Mouse (Mus musculus): Measurements from ENCODE around the gene Ivns1abp. TPM values are rescaled to one million over a fixed set of nuclear protein-coding genes. Genes with fewer than 3 reads are reported as not detected.
"Not testable (repeated sequence)": the region's sequence is repeated elsewhere in the genome, so short reads cannot be mapped to it uniquely, and the experiment has no call there.

Gene Ivns1abp
- total and polyA plus RNA-seq, 3 experiments = 182 to 1,435 (median 899) TPM

GRCm38 (mm10) chr1:151301904-151302303 is 42.4 kb upstream of the Ivns1abp start:
- ATAC-seq (ENCODE audit: extremely low read depth, insufficient number of reproducible peaks, low FRiP score, poor library complexity, severe bottlenecking) = no peak

GRCm38 (mm10) chr1:151303265-151303664 is 41.0 kb upstream of the Ivns1abp start:
- ATAC-seq (ENCODE audit: extremely low read depth, insufficient number of reproducible peaks, low FRiP score, poor library complexity, severe bottlenecking) = no peak

More at GRCm38 (mm10) chr1:151301904-151302303, 42.4 kb upstream of the Ivns1abp start:
- no peak overlapping the region for H3K4me3 ChIP-seq (ENCODE audit: low read depth, low read length)
- H3K27me3 ChIP-seq (ENCODE audit: insufficient read depth, low read length) = peaks cover 10% of the 10 kb centered on the region
- H3K4me1 ChIP-seq (ENCODE audit: insufficient read depth, low read depth, low read length) = peaks cover 7% of the 10 kb centered on the region; the same call in 1 of the 2 replicates
- no peaks in the 10 kb centered on the region for H3K36me3 ChIP-seq (replicated peaks)
- no peaks in the 10 kb centered on the region for H3K9me3 ChIP-seq (replicated peaks)
- DNase-seq (ENCODE audit: low spot score) = no peak
- TF ChIP-seq GATA1 (IDR thresholded peaks at IDR 0.05; ENCODE audit: borderline replicate concordance, low read length) (no peak), GATA2 (IDR thresholded peaks at IDR 0.05; ENCODE audit: borderline replicate concordance, low read depth, low read length) (no peak), POLR2AphosphoS5 (IDR thresholded peaks at IDR 0.05; ENCODE audit: insufficient replicate concordance, low read depth, low read length) (no peak), CTCF (IDR thresholded peaks at IDR 0.05; ENCODE audit: low read depth, low read length) (no peak), TAL1 (conservative IDR thresholded peaks at IDR 0.05; ENCODE audit: low read depth, low read length) (no peak)

GRCm38 (mm10) chr1:151305001-151305400 is 39.3 kb upstream of the Ivns1abp start:
- not testable (repeated sequence) for H3K9me3 ChIP-seq (replicated peaks); H3K4me3 ChIP-seq (ENCODE audit: low read depth, low read length); H3K27me3 ChIP-seq (ENCODE audit: insufficient read depth, low read length); ATAC-seq (ENCODE audit: extremely low read depth, insufficient number of reproducible peaks, low FRiP score, poor library complexity, severe bottlenecking); DNase-seq (ENCODE audit: low spot score); H3K36me3 ChIP-seq (replicated peaks)
- H3K4me1 ChIP-seq (ENCODE audit: insufficient read depth, low read depth, low read length) = peaks cover 13% of the 10 kb centered on the region

More at GRCm38 (mm10) chr1:151303265-151303664, 41.0 kb upstream of the Ivns1abp start:
- TF ChIP-seq GATA2 (IDR thresholded peaks at IDR 0.05; ENCODE audit: borderline replicate concordance, low read depth, low read length) (no peak), POLR2AphosphoS5 (IDR thresholded peaks at IDR 0.05; ENCODE audit: insufficient replicate concordance, low read depth, low read length) (no peak), GATA1 (IDR thresholded peaks at IDR 0.05; ENCODE audit: borderline replicate concordance, low read length) (no peak), CTCF (IDR thresholded peaks at IDR 0.05; ENCODE audit: low read depth, low read length) (no peak), TAL1 (conservative IDR thresholded peaks at IDR 0.05; ENCODE audit: low read depth, low read length) (no peak)
- Histone ChIP-seq H3K27me3 (ENCODE audit: insufficient read depth, low read length) (peaks cover 10% of the 10 kb centered on the region), H3K9me3 (replicated peaks) (no peaks in the 10 kb centered on the region), H3K36me3 (replicated peaks) (no peaks in the 10 kb centered on the region), H3K4me3 (ENCODE audit: low read depth, low read length) (no peak overlapping the region), H3K4me1 (ENCODE audit: insufficient read depth, low read depth, low read length) (peaks cover 10% of the 10 kb centered on the region)
- no peak for DNase-seq (ENCODE audit: low spot score)

GRCm38 (mm10) chr1:151307059-151307458 is 37.2 kb upstream of the Ivns1abp start:
- TF ChIP-seq GATA2 (IDR thresholded peaks at IDR 0.05; ENCODE audit: borderline replicate concordance, low read depth, low read length) (no peak), POLR2AphosphoS5 (IDR thresholded peaks at IDR 0.05; ENCODE audit: insufficient replicate concordance, low read depth, low read length) (no peak), GATA1 (IDR thresholded peaks at IDR 0.05; ENCODE audit: borderline replicate concordance, low read length) (no peak)
- H3K4me1 ChIP-seq (ENCODE audit: insufficient read depth, low read depth, low read length) = peaks cover 20% of the 10 kb centered on the region
- no peaks in the 10 kb centered on the region for H3K9me3 ChIP-seq (replicated peaks)
- ATAC-seq (ENCODE audit: extremely low read depth, insufficient number of reproducible peaks, low FRiP score, poor library complexity, severe bottlenecking) (no peak), DNase-seq (ENCODE audit: low spot score) (no peak)
- H3K27me3 ChIP-seq (ENCODE audit: insufficient read depth, low read length) = peaks cover 5% of the 10 kb centered on the region; the same call in 1 of the 2 replicates
- H3K4me3 ChIP-seq (ENCODE audit: low read depth, low read length) = no peak overlapping the region
- H3K36me3 ChIP-seq (replicated peaks) = no peaks in the 10 kb centered on the region

GRCm38 (mm10) chr1:151307821-151308220 is 36.5 kb upstream of the Ivns1abp start:
- Histone ChIP-seq H3K27me3 (ENCODE audit: insufficient read depth, low read length) (peaks cover 5% of the 10 kb centered on the region), H3K4me1 (ENCODE audit: insufficient read depth, low read depth, low read length) (peaks cover 22% of the 10 kb centered on the region), H3K9me3 (replicated peaks) (no peaks in the 10 kb centered on the region), H3K36me3 (replicated peaks) (no peaks in the 10 kb centered on the region), H3K4me3 (ENCODE audit: low read depth, low read length) (no peak overlapping the region)
- ATAC-seq (ENCODE audit: extremely low read depth, insufficient number of reproducible peaks, low FRiP score, poor library complexity, severe bottlenecking) (no peak), DNase-seq (ENCODE audit: low spot score) (no peak)
- TF ChIP-seq POLR2AphosphoS5 (IDR thresholded peaks at IDR 0.05; ENCODE audit: insufficient replicate concordance, low read depth, low read length) = no peak
- TF ChIP-seq GATA2 (IDR thresholded peaks at IDR 0.05; ENCODE audit: borderline replicate concordance, low read depth, low read length) = no peak
- TF ChIP-seq CTCF (IDR thresholded peaks at IDR 0.05; ENCODE audit: low read depth, low read length) = no peak
- TF ChIP-seq GATA1 (IDR thresholded peaks at IDR 0.05; ENCODE audit: borderline replicate concordance, low read length) = no peak
- no peak for TF ChIP-seq TAL1 (conservative IDR thresholded peaks at IDR 0.05; ENCODE audit: low read depth, low read length)

GRCm38 (mm10) chr1:151308508-151308907 is 35.8 kb upstream of the Ivns1abp start:
- DNase-seq (ENCODE audit: low spot score) (no peak), ATAC-seq (ENCODE audit: extremely low read depth, insufficient number of reproducible peaks, low FRiP score, poor library complexity, severe bottlenecking) (no peak)
- TF ChIP-seq GATA2 (IDR thresholded peaks at IDR 0.05; ENCODE audit: borderline replicate concordance, low read depth, low read length) (no peak), TAL1 (conservative IDR thresholded peaks at IDR 0.05; ENCODE audit: low read depth, low read length) (no peak), CTCF (IDR thresholded peaks at IDR 0.05; ENCODE audit: low read depth, low read length) (no peak), GATA1 (IDR thresholded peaks at IDR 0.05; ENCODE audit: borderline replicate concordance, low read length) (no peak), POLR2AphosphoS5 (IDR thresholded peaks at IDR 0.05; ENCODE audit: insufficient replicate concordance, low read depth, low read length) (no peak)
- Histone ChIP-seq H3K9me3 (replicated peaks) (no peaks in the 10 kb centered on the region), H3K27me3 (ENCODE audit: insufficient read depth, low read length) (peaks cover 5% of the 10 kb centered on the region), H3K4me1 (ENCODE audit: insufficient read depth, low read depth, low read length) (peaks cover 25% of the 10 kb centered on the region), H3K4me3 (ENCODE audit: low read depth, low read length) (no peak overlapping the region), H3K36me3 (replicated peaks) (no peaks in the 10 kb centered on the region)

GRCm38 (mm10) chr1:151310511-151310910 is 33.8 kb upstream of the Ivns1abp start:
- Histone ChIP-seq H3K4me1 (ENCODE audit: insufficient read depth, low read depth, low read length) (peaks cover 25% of the 10 kb centered on the region), H3K9me3 (replicated peaks) (no peaks in the 10 kb centered on the region), H3K4me3 (ENCODE audit: low read depth, low read length) (no peak overlapping the region), H3K36me3 (replicated peaks) (no peaks in the 10 kb centered on the region), H3K27me3 (ENCODE audit: insufficient read depth, low read length) (peaks cover 13% of the 10 kb centered on the region)
- no peak for ATAC-seq (ENCODE audit: extremely low read depth, insufficient number of reproducible peaks, low FRiP score, poor library complexity, severe bottlenecking)
- DNase-seq (ENCODE audit: low spot score) = no peak
- TF ChIP-seq TAL1 (conservative IDR thresholded peaks at IDR 0.05; ENCODE audit: low read depth, low read length) (no peak), POLR2AphosphoS5 (IDR thresholded peaks at IDR 0.05; ENCODE audit: insufficient replicate concordance, low read depth, low read length) (no peak), CTCF (IDR thresholded peaks at IDR 0.05; ENCODE audit: low read depth, low read length) (no peak), GATA1 (IDR thresholded peaks at IDR 0.05; ENCODE audit: borderline replicate concordance, low read length) (no peak), GATA2 (IDR thresholded peaks at IDR 0.05; ENCODE audit: borderline replicate concordance, low read depth, low read length) (no peak)

Data from G1E (cell line).